Mouse (Mus musculus): ENCODE data around the gene Prkag2.
A peak's percentile ranks its signal among the peaks of the same experiment; 100 is the strongest.

Prkag2 gene

GRCm38 (mm10) chr5:24969241-24969880 lies 131.1 kb downstream of the Prkag2 start:
- DNase-seq (ENCODE audit: low read depth, low spot score) = peak; percentile 38

- no peak for DNase-seq (ENCODE audit: low read depth, low spot score)
Measured at GRCm38 (mm10) chr5:24968792-24969191, 131.7 kb downstream of the Prkag2 start.

- DNase-seq (ENCODE audit: low read depth, low spot score) = no peak
Measured at GRCm38 (mm10) chr5:24967898-24968535, 132.4 kb downstream of the Prkag2 start.

- DNase-seq (ENCODE audit: low read depth, low spot score) = no peak
Measured at GRCm38 (mm10) chr5:24963776-24964175, 136.7 kb downstream of the Prkag2 start.

GRCm38 (mm10) chr5:24960791-24961190 lies 139.7 kb downstream of the Prkag2 start:
- DNase-seq (ENCODE audit: low read depth, low spot score) = no peak

GRCm38 (mm10) chr5:24959758-24960157 lies 140.7 kb downstream of the Prkag2 start:
- no peak for DNase-seq (ENCODE audit: low read depth, low spot score)

- no peak for DNase-seq (ENCODE audit: low read depth, low spot score)
Measured at GRCm38 (mm10) chr5:24958596-24958995, 141.8 kb downstream of the Prkag2 start.

- DNase-seq (ENCODE audit: low read depth, low spot score) = no peak
Measured at GRCm38 (mm10) chr5:24956891-24957290, 143.6 kb downstream of the Prkag2 start.

GRCm38 (mm10) chr5:24952842-24953741 lies 147.3 kb downstream of the Prkag2 start:
- DNase-seq (ENCODE audit: low read depth, low spot score) = no peak

- no peak for DNase-seq (ENCODE audit: low read depth, low spot score)
Measured at GRCm38 (mm10) chr5:24952212-24952611, 148.2 kb downstream of the Prkag2 start.

- no peak for DNase-seq (ENCODE audit: low read depth, low spot score)
Measured at GRCm38 (mm10) chr5:24950891-24951574, 149.4 kb downstream of the Prkag2 start.

GRCm38 (mm10) chr5:24950039-24950438 lies 150.4 kb downstream of the Prkag2 start:
- DNase-seq (ENCODE audit: low read depth, low spot score) = no peak

- DNase-seq (ENCODE audit: low read depth, low spot score) = no peak
Measured at GRCm38 (mm10) chr5:24938046-24938822, 162.2 kb downstream of the Prkag2 start.

- peak; percentile 6 for DNase-seq (ENCODE audit: low read depth, low spot score)
Measured at GRCm38 (mm10) chr5:24936451-24936850, 164.0 kb downstream of the Prkag2 start.

GRCm38 (mm10) chr5:24935446-24935845 lies 165.0 kb downstream of the Prkag2 start:
- DNase-seq (ENCODE audit: low read depth, low spot score) = no peak

- DNase-seq (ENCODE audit: low read depth, low spot score) = no peak
Measured at GRCm38 (mm10) chr5:24933760-24934159, 166.7 kb downstream of the Prkag2 start.

- DNase-seq (ENCODE audit: low read depth, low spot score) = no peak
Measured at GRCm38 (mm10) chr5:24931578-24932185, 168.8 kb downstream of the Prkag2 start.

- no peak for DNase-seq (ENCODE audit: low read depth, low spot score)
Measured at GRCm38 (mm10) chr5:24930831-24931577, 169.4 kb downstream of the Prkag2 start.

GRCm38 (mm10) chr5:24928816-24929215 lies 171.6 kb downstream of the Prkag2 start:
- no peak for DNase-seq (ENCODE audit: low read depth, low spot score)

GRCm38 (mm10) chr5:24927706-24928105 lies 172.7 kb downstream of the Prkag2 start:
- no peak for DNase-seq (ENCODE audit: low read depth, low spot score)
